Mouse (Mus musculus) intestine, embryonic 16.5 days (tissue): ENCODE measurements at regions not wholly inside any gene's neighbourhood (a gene's known extent, or its start where the extent isn't known, plus 50 kb on each side); places are given as distances from the start of the nearest gene placed in this dataset.

Experiments
- ATAC-seq: fragments of 200-750 bp; cut with Nextera tagmentation; 2 replicates; pipeline ENCODE4 v1.8.0; 2017; ENCODE audit warnings: moderate TSS enrichment, moderate library complexity
- H3K27ac ChIP-seq: fragments of 300-500 bp; sonication (generic); 2 replicates; pipeline ENCODE4 v1.5.1; 2014; ENCODE audit warnings: mild to moderate bottlenecking, low read length
- H3K27me3 ChIP-seq: fragments of 300-500 bp; sonication (generic); replicated peaks from 2 replicates; pipeline ENCODE4 v1.6.1; 2014; ENCODE audit warnings: low read length, control low read depth, mixed read lengths; ENCODE audit not compliant: control insufficient read depth, insufficient read depth
- H3K36me3 ChIP-seq: fragments of 300-500 bp; sonication (generic); 2 replicates; pipeline ENCODE4 v1.6.1; 2014; ENCODE audit warnings: low read length, control low read depth; ENCODE audit not compliant: control insufficient read depth, insufficient read depth
- H3K4me1 ChIP-seq: fragments of 300-500 bp; sonication (generic); 2 replicates; pipeline ENCODE4 v1.6.1; 2014; ENCODE audit warnings: low read length, control low read depth, mixed read lengths; ENCODE audit not compliant: control insufficient read depth, insufficient read depth
- H3K4me2 ChIP-seq: fragments of 300-500 bp; sonication (generic); 2 replicates; pipeline ENCODE4 v1.6.1; 2014; ENCODE audit warnings: low read depth, low read length, control low read depth
- H3K4me3 ChIP-seq: fragments of 300-500 bp; sonication (generic); 2 replicates; pipeline ENCODE4 v1.5.1; 2014; ENCODE audit warnings: mild to moderate bottlenecking, low read length
- H3K9ac ChIP-seq: fragments of 300-500 bp; sonication (generic); 2 replicates; pipeline ENCODE4 v1.6.1; 2014; ENCODE audit warnings: low read depth, low read length
- H3K9me3 ChIP-seq: fragments of 300-500 bp; sonication (generic); 2 replicates; pipeline ENCODE4 v1.6.1; 2016; ENCODE audit warnings: low read length, control low read depth; ENCODE audit not compliant: control insufficient read depth
- WGBS: fragments of 180-500 bp; shearing (Covaris S2); extraction: QIAGEN DNeasy Blood & Tissue Kit; methylation state at CpG from one replicate; pipeline ENCODE4 v1.1.7; 2014; 5-methylcytosine and 5-hydroxymethylcytosine counted together

GRCm38 (mm10) chr6:51795300-51795699 lies 217.0 kb downstream of the Skap2 start:
- H3K9me3 ChIP-seq, result no peaks in the 10 kb centered on the region
- no peak overlapping the region for H3K27ac ChIP-seq
- no peak overlapping the region for H3K4me3 ChIP-seq
- H3K27me3 ChIP-seq, result no peaks in the 10 kb centered on the region
- H3K36me3 ChIP-seq, result no peaks in the 10 kb centered on the region
- ATAC-seq, result no peak
- no peaks in the 10 kb centered on the region for H3K4me1 ChIP-seq
- 55% methylated on average over 4 of the region's 4 CpGs for WGBS
- no peak overlapping the region for H3K4me2 ChIP-seq
- no peak overlapping the region for H3K9ac ChIP-seq

- Histone ChIP-seq H3K9me3 (no peaks in the 10 kb centered on the region), H3K4me2 (no peak overlapping the region), H3K9ac (no peak overlapping the region), H3K27ac (no peak overlapping the region), H3K4me3 (no peak overlapping the region), H3K4me1 (no peaks in the 10 kb centered on the region), H3K36me3 (no peaks in the 10 kb centered on the region), H3K27me3 (no peaks in the 10 kb centered on the region)
- no peak for ATAC-seq
- 80% methylated on average over 12 of the region's 12 CpGs for WGBS
Observed at GRCm38 (mm10) chr6:51798577-51799240, 213.6 kb downstream of the Skap2 start.

- ATAC-seq, result no peak
- Histone ChIP-seq H3K9ac (no peak overlapping the region), H3K4me2 (no peak overlapping the region), H3K9me3 (no peaks in the 10 kb centered on the region), H3K4me1 (no peaks in the 10 kb centered on the region), H3K4me3 (no peak overlapping the region), H3K27me3 (no peaks in the 10 kb centered on the region), H3K27ac (no peak overlapping the region), H3K36me3 (no peaks in the 10 kb centered on the region)
- 76% methylated on average over 7 of the region's 7 CpGs for WGBS
Observed at GRCm38 (mm10) chr6:51805656-51806055, 206.7 kb downstream of the Skap2 start.
